Mouse (Mus musculus) testis, adult 2 months (tissue): Measurements from ENCODE around the gene Gdf11.

Source experiments
- CTCF ChIP-seq: fragments of 200-500 bp; IDR thresholded peaks from 2 replicates; pipeline ENCODE4 v1.5.1; 2012; ENCODE audit warnings: low read depth, mild to moderate bottlenecking, inconsistent platforms, low read length, moderate library complexity; ENCODE audit not compliant: control insufficient read depth, insufficient read depth, insufficient replicate concordance
- POLR2A ChIP-seq: fragments of 200-500 bp; IDR thresholded peaks from 2 replicates; pipeline ENCODE4 v1.6.1; 2012; ENCODE audit warnings: low read depth, mild to moderate bottlenecking, inconsistent platforms, low read length, moderate library complexity; ENCODE audit not compliant: control insufficient read depth

- TF ChIP-seq CTCF (no peak), POLR2A (no peak)
Observed at GRCm38 (mm10) chr10:128908778-128909448, 17.4 kb upstream of the Gdf11 start.
